Mouse (Mus musculus): ENCODE measurements around the gene 1810037I17Rik.
A peak's percentile ranks its signal among the peaks of the same experiment; 100 is the strongest.

1810037I17Rik gene

GRCm38 (mm10) chr3:122924009-122924914, at the start of gene 1810037I17Rik:
Gene 1810037I17Rik (plus strand): TSS chr3:122924203.
- DNase-seq = peak; percentile 97

- DNase-seq = no peak
Measured at GRCm38 (mm10) chr3:122876870-122877269, 47.1 kb upstream of the 1810037I17Rik start.

- no peak for DNase-seq
Measured at GRCm38 (mm10) chr3:122877543-122877942, 46.5 kb upstream of the 1810037I17Rik start.

GRCm38 (mm10) chr3:122878705-122879315, 45.2 kb upstream of the 1810037I17Rik start:
- DNase-seq = no peak

GRCm38 (mm10) chr3:122887505-122888301, 36.3 kb upstream of the 1810037I17Rik start:
- no peak for DNase-seq

GRCm38 (mm10) chr3:122888371-122888819, 35.6 kb upstream of the 1810037I17Rik start:
- DNase-seq = no peak

- DNase-seq = no peak
Measured at GRCm38 (mm10) chr3:122894772-122895171, 29.2 kb upstream of the 1810037I17Rik start, which contains the start of gene Fabp2. Gene Fabp2 (plus strand): TSS chr3:122895072.

GRCm38 (mm10) chr3:122895189-122895731, 28.7 kb upstream of the 1810037I17Rik start:
- no peak for DNase-seq

- DNase-seq = no peak
Measured at GRCm38 (mm10) chr3:122898254-122898653, 25.7 kb upstream of the 1810037I17Rik start.

GRCm38 (mm10) chr3:122903746-122904433, 20.1 kb upstream of the 1810037I17Rik start:
- DNase-seq = peak; percentile 48

GRCm38 (mm10) chr3:122907841-122908240, 16.2 kb upstream of the 1810037I17Rik start:
- DNase-seq = no peak

- no peak for DNase-seq
Measured at GRCm38 (mm10) chr3:122915493-122915892, 8.5 kb upstream of the 1810037I17Rik start.

- DNase-seq = no peak
Measured at GRCm38 (mm10) chr3:122916191-122916680, 7.8 kb upstream of the 1810037I17Rik start.

GRCm38 (mm10) chr3:122918672-122919071, 5.3 kb upstream of the 1810037I17Rik start:
- DNase-seq = no peak

- no peak for DNase-seq
Measured at GRCm38 (mm10) chr3:122919260-122919659, 4.7 kb upstream of the 1810037I17Rik start, which contains the start of gene Gm10959. Gene Gm10959 (minus strand): TSS chr3:122919360.

GRCm38 (mm10) chr3:122920572-122921435, 3.2 kb upstream of the 1810037I17Rik start:
- no peak for DNase-seq

- peak; percentile 65 for DNase-seq
Measured at GRCm38 (mm10) chr3:122921676-122922527, 2.1 kb upstream of the 1810037I17Rik start.

- no peak for DNase-seq
Measured at GRCm38 (mm10) chr3:122923147-122923546, 856 bp upstream of the 1810037I17Rik start.

GRCm38 (mm10) chr3:122929723-122930122, 5.7 kb downstream of the 1810037I17Rik start:
- no peak for DNase-seq

GRCm38 (mm10) chr3:122932466-122932865, 8.5 kb downstream of the 1810037I17Rik start:
- no peak for DNase-seq

Data from kidney, adult 9 months (tissue).